21 mouse cellular contexts compared by ENCODE assay signal in genomic region chr6:8271047-8271446, GRCm38 (mm10). TPM values are rescaled to one million over a fixed set of nuclear protein-coding genes. Genes with fewer than 3 reads are reported as not detected.
DNase-seq lines count a peak whose midpoint lies in the region; ATAC-seq and TF ChIP-seq lines count a peak whose summit lies in the region.
"Had no signal": no experiment of that assay in that cellular context is flagged by ENCODE, and none has a peak within 500 bp of the region (broad histone marks: within the 10 kb centered on the region; RNA-seq: fewer than 3 reads in every experiment).

No protein-coding gene starts in this region.

- no peaks in the 10 kb centered on the region for H3K27me3 ChIP-seq in liver, adult 2 months (ENCODE audit: control insufficient read depth, insufficient read depth, low read length)
- H3K27me3 ChIP-seq in liver, embryonic 13.5 days, result no peaks in the 10 kb centered on the region
- H3K27me3 ChIP-seq in liver, postnatal 0 days (ENCODE audit: insufficient read depth, low read length), result no peaks in the 10 kb centered on the region
- H3K27me3 ChIP-seq: CH12.LX; embryonic facial prominence, embryonic 15.5 days; forebrain, embryonic 15.5 days; heart, embryonic 13.5 days had no signal

- peaks cover 4% of the 10 kb centered on the region; the same call in 1 of the 2 replicates for H3K4me1 ChIP-seq in liver, adult 2 months (ENCODE audit: control insufficient read depth, insufficient read depth, low read length)
- H3K4me1 ChIP-seq in ES-E14 (ENCODE audit: control insufficient read depth in 2 of 2, insufficient read depth in 2 of 2, low read length in 2 of 2, poor library complexity in 1 of 2), result no peaks in the 10 kb centered on the region
- H3K4me1 ChIP-seq in liver, embryonic 13.5 days (replicated peaks), result no peaks in the 10 kb centered on the region
- peaks cover 6% of the 10 kb centered on the region for H3K4me1 ChIP-seq in liver, postnatal 0 days (ENCODE audit: insufficient read depth)
- H3K4me1 ChIP-seq: embryonic facial prominence, embryonic 15.5 days; forebrain, embryonic 10.5 days; forebrain, embryonic 15.5 days had no signal

- TF ChIP-seq POLR2A in liver, adult 2 months (IDR thresholded peaks at IDR 0.05; ENCODE audit: extremely low read depth, insufficient read depth, low read length), result no peak

- in situ Hi-C loops in ES-E14 (cut with MboI; ENCODE audit: low sequenced_read_pairs in 2 of 2, unreplicated experiment in 2 of 2), result loop anchor here in 1 of 2 experiments (10.0 kb wide), 1 partner anchor 464 kb away; no protein-coding TSS in a partner anchor

- H3K9me3 ChIP-seq in ES-E14 (ENCODE audit: control insufficient read depth, insufficient read depth, low read depth, low read length), result no peaks in the 10 kb centered on the region
- no peaks in the 10 kb centered on the region for H3K9me3 ChIP-seq in liver, embryonic 13.5 days (replicated peaks)
- H3K9me3 ChIP-seq in liver, postnatal 0 days (ENCODE audit: low read length), result no peaks in the 10 kb centered on the region
- H3K9me3 ChIP-seq: embryonic facial prominence, embryonic 15.5 days; forebrain, embryonic 10.5 days; forebrain, embryonic 15.5 days; heart, embryonic 13.5 days had no signal

- DNase-seq in liver, adult 2 months (ENCODE audit: extremely low read depth, low read depth, low spot score), result peak; percentile 77
- DNase-seq in liver, result no peak
- no peak for DNase-seq in ES-E14 (ENCODE audit: low read depth, low spot score)
- no peak for DNase-seq in liver, embryonic 13.5 days
- DNase-seq in liver, postnatal 0 days, result no peak
- DNase-seq in layer of hippocampus, postnatal 25 days (ENCODE audit: extremely low spot score in 1 of 2, low spot score in 1 of 2), result no peak
- no peak for DNase-seq in cerebellum, adult 11-12 months
- DNase-seq: adrenal gland, adult 2 months; adrenal gland, postnatal 25 days; cerebellum, adult 8-10 months; cerebellum, postnatal 14 days; embryo, embryonic 11 days; gastrocnemius, postnatal 36 days; heart, adult 11 months; heart, postnatal 36 days had no signal

- no peak overlapping the region for H3K9ac ChIP-seq in liver, adult 2 months (ENCODE audit: low read depth, low read length)
- no peak overlapping the region for H3K9ac ChIP-seq in ES-E14 (ENCODE audit: insufficient read depth, low read depth, low read length, poor library complexity, severe bottlenecking)
- H3K9ac ChIP-seq in liver, embryonic 13.5 days, result no peak overlapping the region
- H3K9ac ChIP-seq in liver, postnatal 0 days (replicated peaks), result no peak overlapping the region
- H3K9ac ChIP-seq: embryonic facial prominence, embryonic 15.5 days; forebrain, embryonic 15.5 days; heart, embryonic 13.5 days had no signal

- TF ChIP-seq EP300 in liver, postnatal 0 days (IDR thresholded peaks at IDR 0.05; ENCODE audit: low read depth), result no peak

- ATAC-seq in liver, embryonic 13.5 days (ENCODE audit: low read depth), result peak; percentile 66
- peak; percentile 80 for ATAC-seq in liver, postnatal 0 days
- ATAC-seq: forebrain, embryonic 15.5 days had no signal

- no peaks in the 10 kb centered on the region for H3K36me3 ChIP-seq in liver, adult 2 months (ENCODE audit: control insufficient read depth, insufficient read depth, low read length)
- no peaks in the 10 kb centered on the region for H3K36me3 ChIP-seq in ES-E14 (ENCODE audit: control insufficient read depth, insufficient read depth, low read length, poor library complexity, severe bottlenecking)
- 0 out of 2 replicates have a peak, but pooled peaks cover 4% of the 10 kb centered on the region for H3K36me3 ChIP-seq in liver, embryonic 13.5 days
- peaks cover 2% of the 10 kb centered on the region; the same call in 1 of the 2 replicates for H3K36me3 ChIP-seq in liver, postnatal 0 days (replicated peaks; ENCODE audit: insufficient read depth, low read length)
- H3K36me3 ChIP-seq: forebrain, embryonic 15.5 days had no signal

- no peak overlapping the region for H3K4me2 ChIP-seq in liver, embryonic 13.5 days
- H3K4me2 ChIP-seq in liver, postnatal 0 days (ENCODE audit: low read depth, low read length), result no peak overlapping the region
- H3K4me2 ChIP-seq: embryonic facial prominence, embryonic 15.5 days; forebrain, embryonic 15.5 days; heart, embryonic 13.5 days had no signal

- H3K4me3 ChIP-seq in liver, adult 2 months (ENCODE audit: insufficient read depth, low read depth, low read length), result no peak overlapping the region
- no peak overlapping the region for H3K4me3 ChIP-seq in ES-E14 (ENCODE audit: insufficient read depth in 1 of 2, low read depth in 1 of 2, low read length in 2 of 2, poor library complexity in 1 of 2, severe bottlenecking in 1 of 2)
- no peak overlapping the region for H3K4me3 ChIP-seq in liver, embryonic 13.5 days (replicated peaks)
- H3K4me3 ChIP-seq in liver, postnatal 0 days (ENCODE audit: low read depth, low read length), result no peak overlapping the region
- H3K4me3 ChIP-seq: embryonic facial prominence, embryonic 15.5 days; erythroblast, embryonic 14.5 days; forebrain, embryonic 10.5 days; forebrain, embryonic 15.5 days; heart, embryonic 13.5 days had no signal

- WGBS in liver, adult 2 months, result 54% methylated on average over 3 of the region's 3 CpGs
- WGBS in liver, embryonic 13.5 days (ENCODE audit: insufficient replicate concordance), result 75% methylated on average over 3 of the region's 3 CpGs
- WGBS in liver, postnatal 0 days (ENCODE audit: insufficient replicate concordance), result 64% methylated on average over 3 of the region's 3 CpGs

- peaks cover 4% of the 10 kb centered on the region; the same call in 1 of the 2 replicates for H3K79me2 ChIP-seq in liver, adult 2 months (ENCODE audit: control insufficient read depth, insufficient read depth, low read length)

- TF ChIP-seq CTCF in liver, adult 2 months (IDR thresholded peaks at IDR 0.05; ENCODE audit: low read depth, low read length), result no peak
- no peak for TF ChIP-seq CTCF in liver, postnatal 0 days (IDR thresholded peaks at IDR 0.05; ENCODE audit: low read depth)

- H3K27ac ChIP-seq in liver, adult 2 months (replicated peaks; ENCODE audit: insufficient read depth, low read depth, low read length), result no peak overlapping the region
- H3K27ac ChIP-seq in ES-E14 (ENCODE audit: insufficient read depth, low read depth, low read length, poor library complexity, severe bottlenecking), result no peak overlapping the region
- no peak overlapping the region for H3K27ac ChIP-seq in liver, embryonic 13.5 days
- H3K27ac ChIP-seq in liver, postnatal 0 days (ENCODE audit: low read depth), result peak overlapping the region; percentile 62
- H3K27ac ChIP-seq: embryonic facial prominence, embryonic 15.5 days; forebrain, embryonic 10.5 days; forebrain, embryonic 15.5 days; heart, embryonic 13.5 days had no signal

TF ChIP-seq in ES-E14, 5 proteins besides CTCF, POLR2A, EP300 and RAD21:
- TF ChIP-seq ZC3H11A (IDR thresholded peaks at IDR 0.05; ENCODE audit: borderline replicate concordance, low read depth, low read length) (no peak), MAFK (IDR thresholded peaks at IDR 0.05; ENCODE audit: insufficient read depth, low read depth, low read length) (no peak), ZNF384 (IDR thresholded peaks at IDR 0.05; ENCODE audit: low read depth, low read length) (0 out of 2 replicates have a peak, but pooled peaks have one; percentile 2), HCFC1 (IDR thresholded peaks at IDR 0.05; ENCODE audit: borderline replicate concordance, insufficient read depth, low read length) (no peak)

RNA-seq across cellular contexts. Expression of gene Gm45062, which starts 11.8 kb away (rescaled TPM):
- total RNA-seq in liver, adult 2 months (2014; rRNA removed), result 2.0 and 2.8 TPM in 2 replicates
- polyA plus RNA-seq in liver, adult 2 months (2012; rRNA removed), result 0.70 TPM in 1 of 2 replicates, not detected in the other
- 1.3 and 1.5 TPM in 2 replicates for total RNA-seq in ES-E14 (2012; rRNA removed)
- 1.4 and 1.5 TPM in 2 replicates for polyA plus RNA-seq in liver, embryonic 13.5 days (2015; fragmentation: Nextera tagmentation; extraction: Ambion mirVana)
- 0.65 and 0.85 TPM in 2 replicates for polyA plus RNA-seq in liver, postnatal 0 days (2015; fragmentation: Nextera tagmentation; extraction: Ambion mirVana)
- 1 to 10 TPM; 1.5 to 2.6 TPM for total RNA-seq in layer of hippocampus, postnatal 25 days (2021)
- total RNA-seq: adrenal gland, postnatal 25 days; gastrocnemius, postnatal 36 days; heart, postnatal 36 days had no signal
- polyA plus RNA-seq: erythroblast, embryonic 14.5 days had no signal

RNA-seq across cellular contexts. Expression of gene Umad1, which starts 12.0 kb away (rescaled TPM):
- total RNA-seq in liver, adult 2 months (2014; rRNA removed), result 17.0 and 17.3 TPM in 2 replicates
- 12.1 and 15.0 TPM in 2 replicates for polyA plus RNA-seq in liver, adult 2 months (2012; rRNA removed)
- total RNA-seq in ES-E14 (2012; rRNA removed), result 0.53 and 0.98 TPM in 2 replicates
- 15.7 and 19.9 TPM in 2 replicates for polyA plus RNA-seq in liver, embryonic 13.5 days (2015; fragmentation: Nextera tagmentation; extraction: Ambion mirVana)
- 14.6 and 15.6 TPM in 2 replicates for polyA plus RNA-seq in liver, postnatal 0 days (2015; fragmentation: Nextera tagmentation; extraction: Ambion mirVana)
- total RNA-seq in layer of hippocampus, postnatal 25 days (2021), result 10 to 100 TPM; 28.5 to 32.0 TPM

RNA-seq across cellular contexts. Expression of gene Rpa3, which starts 12.1 kb away (rescaled TPM):
- 13.2 and 17.1 TPM in 2 replicates for total RNA-seq in liver, adult 2 months (2014; rRNA removed)
- 1.6 and 1.8 TPM in 2 replicates for polyA plus RNA-seq in liver, adult 2 months (2012; rRNA removed)
- total RNA-seq in ES-E14 (2012; rRNA removed), result 42.3 and 59.9 TPM in 2 replicates
- 127 and 158 TPM in 2 replicates for polyA plus RNA-seq in liver, embryonic 13.5 days (2015; fragmentation: Nextera tagmentation; extraction: Ambion mirVana)
- polyA plus RNA-seq in liver, postnatal 0 days (2015; fragmentation: Nextera tagmentation; extraction: Ambion mirVana), result 71.1 and 77.0 TPM in 2 replicates
- 10 to 100 TPM; 14.0 to 17.5 TPM for total RNA-seq in layer of hippocampus, postnatal 25 days (2021)
